Mouse (Mus musculus) liver, embryonic 11.5 days (tissue): Measurements from ENCODE around the gene Vezt. TPM values are rescaled to one million over a fixed set of nuclear protein-coding genes. Genes with fewer than 3 reads are reported as not detected.
A peak's percentile ranks its signal among the peaks of the same experiment; 100 is the strongest.

Experiments
- ATAC-seq: fragments of 200-750 bp; cut with Nextera tagmentation; replicated peaks from 2 replicates; pipeline ENCODE4 v1.8.0; 2017; ENCODE audit warnings: moderate number of reproducible peaks, mild to moderate bottlenecking, moderate TSS enrichment, moderate library complexity; ENCODE audit not compliant: low FRiP score
- DNase-seq: peaks from one replicate; pipeline ENCODE4 v3.0.0-alpha.2; 2017; ENCODE audit warnings: low spot score
- H3K27ac ChIP-seq: fragments of 300-500 bp; sonication (generic); 2 replicates; pipeline ENCODE4 v1.5.1; 2014; ENCODE audit warnings: mild to moderate bottlenecking, low read depth, low read length, control low read depth
- H3K27me3 ChIP-seq: fragments of 300-500 bp; sonication (generic); replicated peaks from 2 replicates; pipeline ENCODE4 v1.6.1; 2014; ENCODE audit warnings: low read length, mixed read lengths; ENCODE audit not compliant: control insufficient read depth, insufficient read depth
- H3K36me3 ChIP-seq: fragments of 300-500 bp; sonication (generic); 2 replicates; pipeline ENCODE4 v1.6.1; 2014; ENCODE audit warnings: mild to moderate bottlenecking, low read length, moderate library complexity, mixed read lengths; ENCODE audit not compliant: control insufficient read depth, insufficient read depth
- H3K4me1 ChIP-seq: fragments of 300-500 bp; sonication (generic); replicated peaks from 2 replicates; pipeline ENCODE4 v1.6.1; 2014; ENCODE audit warnings: low read length, mixed read lengths; ENCODE audit not compliant: control insufficient read depth, insufficient read depth
- H3K4me2 ChIP-seq: fragments of 300-500 bp; sonication (generic); 2 replicates; pipeline ENCODE4 v1.6.1; 2014; ENCODE audit warnings: mild to moderate bottlenecking, control low read depth, moderate library complexity
- H3K4me3 ChIP-seq: fragments of 300-500 bp; sonication (generic); 2 replicates; pipeline ENCODE4 v1.5.1; 2014; ENCODE audit warnings: low read depth, low read length, control low read depth
- H3K9ac ChIP-seq: fragments of 300-500 bp; sonication (generic); 2 replicates; pipeline ENCODE4 v1.6.1; 2014; ENCODE audit warnings: low read depth, low read length, control low read depth
- H3K9me3 ChIP-seq: fragments of 300-500 bp; sonication (generic); 2 replicates; pipeline ENCODE4 v1.6.1; 2016; ENCODE audit warnings: low read length, inconsistent platforms, mixed read lengths; ENCODE audit not compliant: control insufficient read depth
- WGBS: fragments of 180-500 bp; shearing (Covaris S2); extraction: QIAGEN DNeasy Blood & Tissue Kit; methylation state at CpG from one replicate; pipeline ENCODE4 v1.1.7; 2014; 5-methylcytosine and 5-hydroxymethylcytosine counted together
- microRNA counts: library from miRNA; unstranded; fragments of <30 nt; microRNA quantifications from one replicate; lab custom pipeline; 2015
- microRNA-seq: library from miRNA; unstranded; fragments of <30 nt; microRNA quantifications from one replicate; pipeline ENCODE4, GENCODE M21; 2017; ENCODE audit warnings: borderline number of aligned reads
- polyA plus RNA-seq: library from polyadenylated mRNA; unstranded; fragments of >200 nt; fragmentation: Nextera tagmentation; extraction: Ambion mirVana; gene quantifications from 2 replicates; pipeline ENCODE4 v1.2.1, GENCODE M21; 2014

The Vezt gene
- polyA plus RNA-seq, 1 experiment from 2014 or later = 18.9 TPM

GRCm38 (mm10) chr10:93889976-93890375, 145.6 kb downstream of the Vezt start:
- under 1% methylated on average over 22 of the region's 22 CpGs for WGBS
- no peaks in the 10 kb centered on the region for H3K27me3 ChIP-seq
- DNase-seq (no peak), ATAC-seq (no peak)
- peaks cover 15% of the 10 kb centered on the region for H3K4me1 ChIP-seq
- H3K27ac ChIP-seq = peak overlapping the region; percentile 85
- peak overlapping the region; percentile 65 for H3K4me2 ChIP-seq
- peak overlapping the region; percentile 99 for H3K4me3 ChIP-seq
- peaks cover 10% of the 10 kb centered on the region for H3K36me3 ChIP-seq
- no peaks in the 10 kb centered on the region for H3K9me3 ChIP-seq
- peak overlapping the region; percentile 98 for H3K9ac ChIP-seq

GRCm38 (mm10) chr10:93889579-93889950, 146.1 kb downstream of the Vezt start:
- Histone ChIP-seq H3K9me3 (no peaks in the 10 kb centered on the region), H3K27ac (peak overlapping the region; percentile 85), H3K4me3 (peak overlapping the region; percentile 99), H3K36me3 (peaks cover 14% of the 10 kb centered on the region), H3K4me2 (peak overlapping the region; percentile 65), H3K27me3 (no peaks in the 10 kb centered on the region), H3K4me1 (peaks cover 18% of the 10 kb centered on the region), H3K9ac (peak overlapping the region; percentile 98)
- WGBS = 0% methylated on average over 29 of the region's 30 CpGs
- ATAC-seq = peak; percentile 85
- DNase-seq = peak; percentile 91

MicroRNAs within 50 kb of the gene (microRNA counts, 519-probe panel; counts per million panel counts)
- microRNA mmu-miR-331-3p (lab: Ali Mortazavi, UCI) (4,050 counts per million, percentile 22 among the panel's probes with 10 or more counts), microRNA mmu-miR-331-5p (lab: Ali Mortazavi, UCI) (not detected)

Small RNAs within 50 kb of the gene (microRNA-seq; reads per million reads assigned to microRNA genes)
- 103 reads per million, percentile 48 among the genes with 10 or more reads in this experiment for gene Mir331

Other genes with a start within 250 kb of the Vezt start
- 4.0 and 4.3 TPM in 2 replicates for gene Usp44, start 204.3 kb downstream of the Vezt start, polyA plus RNA-seq
- 397 and 398 TPM in 2 replicates for gene Metap2, start 138.7 kb downstream of the Vezt start, polyA plus RNA-seq
- 5.5 and 6.4 TPM in 2 replicates for gene Fgd6, start 184 bp upstream of the Vezt start, polyA plus RNA-seq
- 6.4 and 7.4 TPM in 2 replicates for gene Nr2c1, start 112.2 kb upstream of the Vezt start, polyA plus RNA-seq
- 419 and 432 TPM in 2 replicates for gene Ndufa12, start 162.9 kb upstream of the Vezt start, polyA plus RNA-seq